Mouse (Mus musculus) neural tube, postnatal 0 days (tissue): Measurements from ENCODE around the gene Homer3. TPM values are rescaled to one million over a fixed set of nuclear protein-coding genes. Genes with fewer than 3 reads are reported as not detected.

ENCODE experiments used
- polyA plus RNA-seq: library from polyadenylated mRNA; unstranded; fragments of >200 nt; fragmentation: Nextera tagmentation; extraction: Ambion mirVana; gene quantifications from 2 replicates; pipeline ENCODE4 v1.2.1, GENCODE M21; 2015

The Homer3 gene
- polyA plus RNA-seq = 19.1 and 21.1 TPM in 2 replicates

DNA sequence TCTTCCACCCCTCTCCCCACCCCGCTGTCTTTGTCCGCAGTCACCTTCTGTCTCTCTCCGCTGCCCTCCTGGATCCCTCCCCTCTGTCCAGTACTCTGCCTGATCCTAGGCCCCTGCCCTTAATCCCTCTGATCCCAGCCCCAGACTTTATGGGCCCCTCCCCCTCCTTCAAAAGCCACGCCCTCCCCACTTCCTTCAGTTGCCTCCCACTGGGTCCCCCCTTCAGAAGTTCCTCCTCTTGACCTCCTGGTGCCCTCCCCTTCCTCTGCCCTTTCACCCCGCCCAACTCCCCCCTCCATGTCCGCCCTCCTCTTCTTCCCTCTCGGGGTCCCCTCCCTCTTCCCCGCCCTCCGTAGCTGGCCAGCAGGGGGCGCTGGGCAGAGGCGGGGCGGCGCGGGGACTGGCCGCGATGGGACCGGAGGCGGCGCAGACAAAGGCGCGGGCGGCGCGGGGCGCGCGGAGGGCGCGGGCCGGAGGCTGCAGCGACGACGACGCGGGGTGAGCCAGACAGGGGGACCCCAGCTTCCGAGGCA is at the start of gene Homer3:
Homer3 (plus strand) TSS at position 225 of the 533 bp plus-strand sequence.

GRCm38 (mm10) chr8:70234080-70234780 is 48.4 kb upstream of the Homer3 start, which contains the start of the genes Sugp2 and Armc6:
Gene Sugp2 (plus strand): TSS chr8:70234226.
Gene Armc6 (minus strand): TSS chr8:70234466.

GRCm38 (mm10) chr8:70302358-70302890 is 19.8 kb downstream of the Homer3 start, which contains the start of the genes Ddx49 and Cope:
Gene Ddx49 (minus strand): TSS chr8:70302489.
Gene Cope (plus strand): TSS chr8:70302518.

GRCm38 (mm10) chr8:70315624-70316510 is 33.2 kb downstream of the Homer3 start, which contains the start of gene Cers1:
Gene Cers1 (plus strand): TSS chr8:70315775.

GRCm38 (mm10) chr8:70329124-70329834 is 46.7 kb downstream of the Homer3 start, which contains the start of gene Gdf1:
Gene Gdf1 (plus strand): TSS chr8:70329817.

Other genes starting within 250 kb of the Homer3 start
- 46.3 and 53.0 TPM in 2 replicates for gene Mau2, start 240.1 kb upstream of the Homer3 start, polyA plus RNA-seq
- 44.5 and 49.6 TPM in 2 replicates for gene Sugp1, start 240.0 kb upstream of the Homer3 start, polyA plus RNA-seq
- gene Tm6sf2, start 209.9 kb upstream of the Homer3 start, polyA plus RNA-seq = 0.95 and 1.3 TPM in 2 replicates
- 5.0 and 5.7 TPM in 2 replicates for gene Hapln4, start 199.4 kb upstream of the Homer3 start, polyA plus RNA-seq
- 175 and 230 TPM in 2 replicates for gene Ncan, start 162.0 kb upstream of the Homer3 start, polyA plus RNA-seq
- 47.6 and 50.5 TPM in 2 replicates for gene Nr2c2ap, start 151.5 kb upstream of the Homer3 start, polyA plus RNA-seq
- 9.5 and 10.8 TPM in 2 replicates for gene Rfxank, start 143.7 kb upstream of the Homer3 start, polyA plus RNA-seq
- 57.1 and 64.0 TPM in 2 replicates for gene Borcs8, start 143.3 kb upstream of the Homer3 start, polyA plus RNA-seq
- 1.8 and 2.2 TPM in 2 replicates for gene Mef2b, start 143.1 kb upstream of the Homer3 start, polyA plus RNA-seq
- gene Tmem161a, start 110.5 kb upstream of the Homer3 start, polyA plus RNA-seq = 43.9 and 44.9 TPM in 2 replicates
- gene Slc25a42, start 70.5 kb upstream of the Homer3 start, polyA plus RNA-seq = 9.7 and 11.9 TPM in 2 replicates
- gene Sugp2, start 48.6 kb upstream of the Homer3 start, polyA plus RNA-seq = 58.4 and 66.4 TPM in 2 replicates
- 103 and 111 TPM in 2 replicates for gene Armc6, start 48.4 kb upstream of the Homer3 start, polyA plus RNA-seq
- gene Ddx49, start 19.7 kb downstream of the Homer3 start, polyA plus RNA-seq = 37.9 and 42.1 TPM in 2 replicates
- 301 and 337 TPM in 2 replicates for gene Cope, start 19.7 kb downstream of the Homer3 start, polyA plus RNA-seq
- gene Cers1, start 32.9 kb downstream of the Homer3 start, polyA plus RNA-seq = 64.3 and 66.1 TPM in 2 replicates
- gene Gdf1, start 47.0 kb downstream of the Homer3 start, polyA plus RNA-seq = 6.2 and 9.8 TPM in 2 replicates
- 11.1 and 12.8 TPM in 2 replicates for gene Upf1, start 70.5 kb downstream of the Homer3 start, polyA plus RNA-seq
- 1.1 and 1.3 TPM in 2 replicates for gene Comp, start 90.7 kb downstream of the Homer3 start, polyA plus RNA-seq
- 37.6 and 49.6 TPM in 2 replicates for gene Crtc1, start 156.8 kb downstream of the Homer3 start, polyA plus RNA-seq
- gene Klhl26, start 194.1 kb downstream of the Homer3 start, polyA plus RNA-seq = 31.4 and 33.0 TPM in 2 replicates
- 261 and 281 TPM in 2 replicates for gene Tmem59l, start 204.5 kb downstream of the Homer3 start, polyA plus RNA-seq
- gene Crlf1, start 210.3 kb downstream of the Homer3 start, polyA plus RNA-seq = 19.6 and 21.2 TPM in 2 replicates
- 212 and 215 TPM in 2 replicates for gene Rex1bd, start 223.9 kb downstream of the Homer3 start, polyA plus RNA-seq
- gene Uba52, start 228.0 kb downstream of the Homer3 start, polyA plus RNA-seq = 753 and 869 TPM in 2 replicates
- gene Fkbp8, start 244.9 kb downstream of the Homer3 start, polyA plus RNA-seq = 305 and 354 TPM in 2 replicates
- 52.3 and 54.9 TPM in 2 replicates for gene Kxd1, start 245.1 kb downstream of the Homer3 start, polyA plus RNA-seq